Mouse (Mus musculus): ENCODE results near the gene Slc27a5.

DNA sequence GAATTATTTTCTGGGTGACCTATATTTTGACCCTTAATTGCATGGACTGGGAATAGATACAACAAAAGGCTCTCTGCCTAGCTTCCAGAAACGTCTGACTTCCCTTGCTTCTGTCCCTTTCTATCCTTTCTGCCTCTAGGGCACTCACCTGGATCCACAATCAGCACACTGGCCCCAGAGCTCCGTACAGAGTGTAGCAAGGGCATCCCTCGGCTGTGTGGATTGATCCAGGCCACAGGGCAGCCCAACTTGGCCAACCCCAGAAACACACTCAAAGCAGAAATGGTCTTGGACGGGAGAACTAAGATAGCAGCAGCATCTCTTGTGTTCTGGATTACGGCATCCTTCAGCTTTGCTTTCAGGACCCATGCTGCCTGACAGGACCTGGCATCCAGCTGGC lies 762 bp downstream of the Slc27a5 start:
- TF ChIP-seq CTCF (conservative IDR thresholded peaks at IDR 0.05; ENCODE audit: low read length) = no peak
- TF ChIP-seq NANOG (IDR thresholded peaks at IDR 0.05; ENCODE audit: borderline replicate concordance, low read length) = no peak
- no peak for TF ChIP-seq POU5F1 (IDR thresholded peaks at IDR 0.05; ENCODE audit: borderline replicate concordance, low read length)

Data from E14TG2a.4 (cell line).